Mouse (Mus musculus): ENCODE data around the gene Rccd1.

- no peak for TF ChIP-seq CTCF (IDR thresholded peaks at IDR 0.05; ENCODE audit: insufficient read depth, low read length)
- TF ChIP-seq POLR2A (IDR thresholded peaks at IDR 0.05; ENCODE audit: borderline replicate concordance, extremely low read depth, low read depth, low read length): no peak
These were observed 42.6 kb downstream of the Rccd1 start for GRCm38 (mm10) chr7:80281646-80282045.
